Mouse (Mus musculus) Muller cell, postnatal 12 days (primary cell): ENCODE measurements at regions not wholly inside any gene's neighbourhood (a gene's known extent, or its start where the extent isn't known, plus 50 kb on each side); places are given as distances from the start of the nearest gene placed in this dataset.
A peak's percentile ranks its signal among the peaks of the same experiment; 100 is the strongest.
"Not testable (repeated sequence)": the region's sequence is repeated elsewhere in the genome, so short reads cannot be mapped to it uniquely, and the experiment has no call there.

Experiments used
- DNase-seq: peaks from one replicate; pipeline ENCODE4 v3.0.0-alpha.2; 2015; ENCODE audit errors: inconsistent ontology term

GRCm38 (mm10) chr8:96174996-96175395 is 286.6 kb upstream of the Got2 start:
- no peak for DNase-seq

- no peak for DNase-seq
These were observed 276.6 kb upstream of the Got2 start for GRCm38 (mm10) chr8:96164933-96165332.

GRCm38 (mm10) chr8:96159899-96160298 is 271.6 kb upstream of the Got2 start:
- DNase-seq: no peak

- DNase-seq: no peak
These were observed 264.3 kb upstream of the Got2 start for GRCm38 (mm10) chr8:96152496-96153250.

- DNase-seq: no peak
These were observed 263.7 kb upstream of the Got2 start for GRCm38 (mm10) chr8:96152056-96152455.

GRCm38 (mm10) chr8:96151065-96151472 is 262.7 kb upstream of the Got2 start:
- DNase-seq: no peak

- DNase-seq: no peak
These were observed 243.8 kb upstream of the Got2 start for GRCm38 (mm10) chr8:96132183-96132582.

GRCm38 (mm10) chr8:96128329-96128728 is 240.0 kb upstream of the Got2 start:
- no peak for DNase-seq

- no peak for DNase-seq
These were observed 212.5 kb upstream of the Got2 start for GRCm38 (mm10) chr8:96100817-96101216.

GRCm38 (mm10) chr8:96092931-96093330 is 204.6 kb upstream of the Got2 start:
- DNase-seq: no peak

- no peak for DNase-seq
These were observed 201.9 kb upstream of the Got2 start for GRCm38 (mm10) chr8:96090231-96090630.

- no peak for DNase-seq
These were observed 180.0 kb upstream of the Got2 start for GRCm38 (mm10) chr8:96068306-96068705.

GRCm38 (mm10) chr8:96047686-96048085 is 159.3 kb upstream of the Got2 start:
- no peak for DNase-seq

GRCm38 (mm10) chr8:96042335-96042734 is 154.0 kb upstream of the Got2 start:
- no peak for DNase-seq

- no peak for DNase-seq
These were observed 151.9 kb upstream of the Got2 start for GRCm38 (mm10) chr8:96040216-96040615.

- not testable (repeated sequence) for DNase-seq
These were observed 130.4 kb upstream of the Got2 start for GRCm38 (mm10) chr8:96018742-96019141.

- no peak for DNase-seq
These were observed 123.7 kb upstream of the Got2 start for GRCm38 (mm10) chr8:96012002-96012401.

GRCm38 (mm10) chr8:95991826-95992463 is 103.6 kb upstream of the Got2 start:
- DNase-seq: peak; percentile 81

GRCm38 (mm10) chr8:95988616-95989380 is 100.5 kb upstream of the Got2 start:
- no peak for DNase-seq

GRCm38 (mm10) chr8:95987011-95987440 is 98.7 kb upstream of the Got2 start:
- DNase-seq: peak; percentile 83

- DNase-seq: no peak
These were observed 98.1 kb upstream of the Got2 start for GRCm38 (mm10) chr8:95986410-95986809.

- DNase-seq: no peak
These were observed 95.3 kb upstream of the Got2 start for GRCm38 (mm10) chr8:95983690-95984089.

- no peak for DNase-seq
These were observed 92.1 kb upstream of the Got2 start for GRCm38 (mm10) chr8:95980405-95980804.
